Mouse (Mus musculus): ENCODE measurements around the gene 1700020N01Rik. TPM values are rescaled to one million over a fixed set of nuclear protein-coding genes. Genes with fewer than 3 reads are reported as not detected.

1700020N01Rik gene
- polyA plus RNA-seq, 1 experiment: 0.09 TPM

GRCm38 (mm10) chr10:21600931-21601330 is 8.0 kb downstream of the 1700020N01Rik start:
- H3K4me3 ChIP-seq (ENCODE audit: insufficient read depth, low read depth, low read length): no peak overlapping the region
- 46% methylated on average over 5 of the region's 5 CpGs for WGBS
- peaks cover 14% of the 10 kb centered on the region for H3K4me1 ChIP-seq (ENCODE audit: control insufficient read depth, insufficient read depth, low read length)
- H3K27me3 ChIP-seq (replicated peaks; ENCODE audit: control insufficient read depth, insufficient read depth, low read length): no peaks in the 10 kb centered on the region
- peak; percentile 87 for DNase-seq
- TF ChIP-seq CTCF (conservative IDR thresholded peaks at IDR 0.05; ENCODE audit: insufficient read depth, insufficient read length, low read depth, low read length) (peak; percentile 94), POLR2A (IDR thresholded peaks at IDR 0.05; ENCODE audit: low read depth, low read length) (no peak)
- H3K36me3 ChIP-seq (ENCODE audit: control insufficient read depth, insufficient read depth, low read length): no peaks in the 10 kb centered on the region
- H3K27ac ChIP-seq (ENCODE audit: insufficient read depth, low read depth, low read length): no peak overlapping the region

DNA sequence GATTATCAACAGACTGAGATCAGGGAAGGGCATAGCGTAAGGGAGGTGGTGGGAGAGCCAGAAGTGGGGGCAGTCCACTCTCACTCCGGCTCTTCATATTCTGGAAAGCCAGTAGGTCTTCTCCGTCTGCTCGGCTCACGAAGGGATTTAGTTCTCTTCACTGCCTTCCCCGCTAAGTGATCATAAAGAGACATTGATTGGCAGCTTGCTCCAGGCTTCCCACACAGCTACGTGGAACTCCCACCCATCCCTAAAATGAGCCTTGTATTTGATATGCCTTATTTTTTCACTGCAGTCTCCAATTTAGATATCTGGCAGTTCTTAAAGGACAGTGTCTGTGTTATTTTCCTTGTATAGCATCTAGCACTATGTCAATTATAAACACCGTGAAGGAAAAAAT is 11.5 kb downstream of the 1700020N01Rik start:
- H3K4me3 ChIP-seq (ENCODE audit: insufficient read depth, low read depth, low read length): no peak overlapping the region
- no peak for TF ChIP-seq CTCF (conservative IDR thresholded peaks at IDR 0.05; ENCODE audit: insufficient read depth, insufficient read length, low read depth, low read length)
- no peak for TF ChIP-seq POLR2A (IDR thresholded peaks at IDR 0.05; ENCODE audit: low read depth, low read length)
- no peaks in the 10 kb centered on the region for H3K27me3 ChIP-seq (replicated peaks; ENCODE audit: control insufficient read depth, insufficient read depth, low read length)
- 82% methylated on average over 8 of the region's 8 CpGs for WGBS
- no peak for DNase-seq
- no peaks in the 10 kb centered on the region for H3K36me3 ChIP-seq (ENCODE audit: control insufficient read depth, insufficient read depth, low read length)
- peak overlapping the region; percentile 49; the same call in 1 of the 2 replicates for H3K27ac ChIP-seq (ENCODE audit: insufficient read depth, low read depth, low read length)
- H3K4me1 ChIP-seq (ENCODE audit: control insufficient read depth, insufficient read depth, low read length): peaks cover 18% of the 10 kb centered on the region

DNA sequence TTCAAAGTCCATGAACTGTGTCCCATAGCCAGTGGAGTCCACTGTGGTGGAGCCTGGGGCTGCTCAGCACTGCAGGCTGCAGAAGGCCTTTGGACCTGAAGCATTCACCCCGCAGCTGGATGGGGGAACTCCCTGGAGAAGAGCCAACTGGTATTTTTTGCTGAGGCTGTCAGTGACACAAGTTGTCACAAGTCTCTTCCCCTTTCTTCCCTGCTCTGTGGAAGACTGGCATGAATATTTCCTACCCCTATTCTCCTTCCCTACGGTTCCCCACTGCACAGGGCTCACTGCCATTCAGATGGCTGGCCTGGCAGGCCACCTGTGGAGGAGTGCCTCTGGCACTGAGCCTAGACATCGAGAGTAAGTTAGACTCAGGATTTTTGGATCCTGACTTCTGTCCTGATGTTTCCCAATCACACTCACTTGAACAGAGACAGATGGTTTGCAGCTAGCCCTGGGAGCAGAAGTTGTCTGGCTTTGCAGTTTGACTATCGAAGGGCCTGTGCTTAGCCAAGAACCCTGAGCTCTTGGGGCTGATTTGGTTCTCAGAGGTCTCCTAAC is 12.1 kb downstream of the 1700020N01Rik start:
- no peaks in the 10 kb centered on the region for H3K27me3 ChIP-seq (replicated peaks; ENCODE audit: control insufficient read depth, insufficient read depth, low read length)
- H3K4me3 ChIP-seq (ENCODE audit: insufficient read depth, low read depth, low read length): no peak overlapping the region
- no peaks in the 10 kb centered on the region for H3K36me3 ChIP-seq (ENCODE audit: control insufficient read depth, insufficient read depth, low read length)
- peak; percentile 91 for DNase-seq
- no peak for TF ChIP-seq CTCF (conservative IDR thresholded peaks at IDR 0.05; ENCODE audit: insufficient read depth, insufficient read length, low read depth, low read length)
- TF ChIP-seq POLR2A (IDR thresholded peaks at IDR 0.05; ENCODE audit: low read depth, low read length): no peak
- peaks cover 22% of the 10 kb centered on the region for H3K4me1 ChIP-seq (ENCODE audit: control insufficient read depth, insufficient read depth, low read length)
- 20% methylated on average over 4 of the region's 4 CpGs for WGBS
- H3K27ac ChIP-seq (ENCODE audit: insufficient read depth, low read depth, low read length): peak overlapping the region; percentile 86

- Histone ChIP-seq H3K4me1 (ENCODE audit: control insufficient read depth, insufficient read depth, low read length) (peaks cover 26% of the 10 kb centered on the region), H3K4me3 (ENCODE audit: insufficient read depth, low read depth, low read length) (no peak overlapping the region), H3K36me3 (ENCODE audit: control insufficient read depth, insufficient read depth, low read length) (no peaks in the 10 kb centered on the region), H3K27me3 (replicated peaks; ENCODE audit: control insufficient read depth, insufficient read depth, low read length) (no peaks in the 10 kb centered on the region), H3K27ac (ENCODE audit: insufficient read depth, low read depth, low read length) (peak overlapping the region; percentile 86)
- WGBS: 76% methylated on average over 5 of the region's 5 CpGs
- TF ChIP-seq POLR2A (IDR thresholded peaks at IDR 0.05; ENCODE audit: low read depth, low read length): no peak
- no peak for TF ChIP-seq CTCF (conservative IDR thresholded peaks at IDR 0.05; ENCODE audit: insufficient read depth, insufficient read length, low read depth, low read length)
- DNase-seq: no peak
These were observed 12.7 kb downstream of the 1700020N01Rik start for GRCm38 (mm10) chr10:21605601-21606000.

DNA sequence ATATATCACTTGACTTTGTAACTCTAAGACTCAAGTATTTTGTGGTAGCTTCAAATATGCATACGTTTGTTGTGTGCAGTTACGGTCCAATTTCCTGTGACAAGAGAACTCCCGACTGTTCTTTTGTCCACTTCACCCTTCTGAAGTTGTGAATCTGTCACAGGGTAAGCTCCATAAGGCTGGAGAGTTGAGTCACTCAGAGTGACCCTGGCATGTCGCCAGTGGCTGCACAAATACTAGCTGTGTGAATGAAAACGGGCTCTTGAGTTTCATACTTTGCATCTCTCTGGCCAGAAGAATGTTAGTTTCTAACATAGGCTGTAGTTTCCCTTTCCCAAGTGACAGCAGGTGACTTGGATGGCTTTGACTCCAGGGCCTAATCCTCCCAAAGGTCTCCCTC is 14.0 kb downstream of the 1700020N01Rik start:
- H3K27me3 ChIP-seq (replicated peaks; ENCODE audit: control insufficient read depth, insufficient read depth, low read length): no peaks in the 10 kb centered on the region
- H3K4me1 ChIP-seq (ENCODE audit: control insufficient read depth, insufficient read depth, low read length): peaks cover 31% of the 10 kb centered on the region
- no peak overlapping the region for H3K4me3 ChIP-seq (ENCODE audit: insufficient read depth, low read depth, low read length)
- no peak for DNase-seq
- TF ChIP-seq POLR2A (IDR thresholded peaks at IDR 0.05; ENCODE audit: low read depth, low read length) (no peak), CTCF (conservative IDR thresholded peaks at IDR 0.05; ENCODE audit: insufficient read depth, insufficient read length, low read depth, low read length) (no peak)
- H3K36me3 ChIP-seq (ENCODE audit: control insufficient read depth, insufficient read depth, low read length): no peaks in the 10 kb centered on the region
- H3K27ac ChIP-seq (ENCODE audit: insufficient read depth, low read depth, low read length): no peak overlapping the region
- WGBS: 61% methylated on average over 5 of the region's 5 CpGs

- 33% methylated on average over 2 of the region's 2 CpGs for WGBS
- Histone ChIP-seq H3K4me3 (ENCODE audit: insufficient read depth, low read depth, low read length) (no peak overlapping the region), H3K27ac (ENCODE audit: insufficient read depth, low read depth, low read length) (peak overlapping the region; percentile 81), H3K4me1 (ENCODE audit: control insufficient read depth, insufficient read depth, low read length) (peaks cover 43% of the 10 kb centered on the region), H3K27me3 (replicated peaks; ENCODE audit: control insufficient read depth, insufficient read depth, low read length) (no peaks in the 10 kb centered on the region), H3K36me3 (ENCODE audit: control insufficient read depth, insufficient read depth, low read length) (no peaks in the 10 kb centered on the region)
- TF ChIP-seq CTCF (conservative IDR thresholded peaks at IDR 0.05; ENCODE audit: insufficient read depth, insufficient read length, low read depth, low read length) (no peak), POLR2A (IDR thresholded peaks at IDR 0.05; ENCODE audit: low read depth, low read length) (no peak)
- peak; percentile 93 for DNase-seq
These were observed 16.6 kb downstream of the 1700020N01Rik start for GRCm38 (mm10) chr10:21609583-21609982.

DNA sequence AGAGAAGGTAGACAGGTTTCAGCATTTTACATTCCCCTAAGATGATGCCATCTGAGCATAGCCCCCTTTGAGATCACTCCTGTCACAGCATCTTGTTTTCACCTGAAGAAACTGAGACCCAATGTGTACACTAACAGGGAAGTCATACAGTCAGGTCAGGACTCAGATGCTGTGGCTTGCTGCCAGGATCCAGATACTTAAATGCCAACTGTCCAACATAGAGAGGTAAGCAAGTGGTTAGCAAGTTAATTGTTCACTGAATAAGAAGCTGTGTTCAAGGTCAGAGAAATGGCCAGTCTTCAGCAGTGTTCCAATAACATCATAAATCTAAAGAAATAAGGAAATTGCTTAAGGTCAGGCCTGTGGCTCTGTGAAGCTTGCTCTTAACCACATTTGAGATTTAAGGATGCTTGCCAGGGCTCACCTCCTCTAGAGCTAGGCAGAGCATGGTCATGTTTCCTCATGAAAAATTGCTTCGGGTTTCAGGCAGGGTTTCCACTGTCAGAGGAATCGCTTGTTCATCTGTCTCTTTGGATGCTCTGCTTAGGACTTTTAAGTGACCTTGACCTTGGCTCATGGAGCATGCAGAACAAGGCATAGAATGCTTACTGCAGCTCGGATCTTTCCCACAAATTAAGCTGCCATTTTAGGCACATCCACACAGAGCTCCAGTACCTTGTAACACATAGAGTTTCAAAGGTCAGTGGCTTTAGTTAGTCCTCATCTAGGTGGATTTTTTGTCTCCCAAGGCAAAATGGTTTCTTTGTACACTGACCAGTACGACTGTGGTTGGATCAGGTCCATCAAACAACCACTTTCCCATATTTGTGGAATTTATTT is 20.3 kb downstream of the 1700020N01Rik start:
- peak overlapping the region; percentile 91 for H3K27ac ChIP-seq (ENCODE audit: insufficient read depth, low read depth, low read length)
- TF ChIP-seq CTCF (conservative IDR thresholded peaks at IDR 0.05; ENCODE audit: insufficient read depth, insufficient read length, low read depth, low read length) (no peak), POLR2A (IDR thresholded peaks at IDR 0.05; ENCODE audit: low read depth, low read length) (no peak)
- 35% methylated on average over 4 of the region's 4 CpGs for WGBS
- H3K4me1 ChIP-seq (ENCODE audit: control insufficient read depth, insufficient read depth, low read length): peaks cover 33% of the 10 kb centered on the region
- DNase-seq: peak; percentile 93
- no peak overlapping the region for H3K4me3 ChIP-seq (ENCODE audit: insufficient read depth, low read depth, low read length)
- no peaks in the 10 kb centered on the region for H3K36me3 ChIP-seq (ENCODE audit: control insufficient read depth, insufficient read depth, low read length)
- H3K27me3 ChIP-seq (replicated peaks; ENCODE audit: control insufficient read depth, insufficient read depth, low read length): no peaks in the 10 kb centered on the region

Data from kidney, adult 2 months (tissue).